Mouse (Mus musculus): ENCODE measurements around the gene Cntn1. TPM values are rescaled to one million over a fixed set of nuclear protein-coding genes. Genes with fewer than 3 reads are reported as not detected.
"Not testable (repeated sequence)": the region's sequence is repeated elsewhere in the genome, so short reads cannot be mapped to it uniquely, and the experiment has no call there.

Gene Cntn1
- polyA plus RNA-seq, 1 experiment from 2014 or later: 1.4 TPM

DNA sequence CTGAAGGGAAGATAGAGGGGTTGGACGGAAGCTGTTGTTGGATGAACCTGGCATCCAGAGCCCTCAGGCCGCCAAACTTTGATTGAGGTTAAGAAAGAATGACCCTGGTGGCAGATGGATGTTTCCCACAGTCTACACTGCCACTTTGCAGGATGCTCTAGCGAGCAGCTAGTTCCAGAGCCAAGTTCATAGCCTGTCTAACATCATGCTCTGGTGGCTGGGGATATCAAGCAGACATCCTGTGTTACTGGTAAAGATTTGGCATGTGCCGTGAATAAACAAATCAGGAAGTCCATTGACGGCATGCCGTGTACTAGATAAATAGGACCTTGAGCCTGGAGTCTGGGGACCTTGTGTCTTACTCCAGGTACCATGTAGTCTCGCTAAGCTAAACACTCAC is 276.1 kb downstream of the Cntn1 start:
- Histone ChIP-seq H3K9ac (ENCODE audit: low read length) (no peak overlapping the region), H3K4me2 (replicated peaks; ENCODE audit: low read depth) (no peak overlapping the region), H3K9me3 (ENCODE audit: control insufficient read depth, low read length) (no peaks in the 10 kb centered on the region), H3K36me3 (ENCODE audit: control insufficient read depth, insufficient read depth, low read length) (no peaks in the 10 kb centered on the region), H3K4me1 (replicated peaks; ENCODE audit: control insufficient read depth, insufficient read depth) (no peaks in the 10 kb centered on the region), H3K27ac (replicated peaks) (no peak overlapping the region), H3K4me3 (ENCODE audit: low read depth, low read length) (no peak overlapping the region), H3K27me3 (ENCODE audit: control insufficient read depth, insufficient read depth, low read length) (no peaks in the 10 kb centered on the region)
- TF ChIP-seq CTCF (IDR thresholded peaks at IDR 0.05; ENCODE audit: low read depth) (no peak), EP300 (optimal IDR thresholded peaks at IDR 0.05) (no peak)
- 79% methylated on average over 7 of the region's 7 CpGs for WGBS
- ATAC-seq (ENCODE audit: low FRiP score, low TSS enrichment) (no peak), DNase-seq (ENCODE audit: low spot score) (no peak)

GRCm38 (mm10) chr15:92340253-92340652 is 289.3 kb downstream of the Cntn1 start:
- Histone ChIP-seq H3K9ac (ENCODE audit: low read length) (no peak overlapping the region), H3K36me3 (ENCODE audit: control insufficient read depth, insufficient read depth, low read length) (no peaks in the 10 kb centered on the region), H3K4me1 (replicated peaks; ENCODE audit: control insufficient read depth, insufficient read depth) (no peaks in the 10 kb centered on the region), H3K27ac (replicated peaks) (no peak overlapping the region), H3K9me3 (ENCODE audit: control insufficient read depth, low read length) (no peaks in the 10 kb centered on the region), H3K4me3 (ENCODE audit: low read depth, low read length) (no peak overlapping the region), H3K27me3 (ENCODE audit: control insufficient read depth, insufficient read depth, low read length) (no peaks in the 10 kb centered on the region), H3K4me2 (replicated peaks; ENCODE audit: low read depth) (no peak overlapping the region)
- DNase-seq (ENCODE audit: low spot score) (no peak), ATAC-seq (ENCODE audit: low FRiP score, low TSS enrichment) (no peak)
- WGBS: 80% methylated on average over 6 of the region's 6 CpGs
- TF ChIP-seq EP300 (optimal IDR thresholded peaks at IDR 0.05) (no peak), CTCF (IDR thresholded peaks at IDR 0.05; ENCODE audit: low read depth) (no peak)

GRCm38 (mm10) chr15:92341424-92341823 is 290.5 kb downstream of the Cntn1 start:
- no peak for TF ChIP-seq EP300 (optimal IDR thresholded peaks at IDR 0.05)
- no peak for TF ChIP-seq CTCF (IDR thresholded peaks at IDR 0.05; ENCODE audit: low read depth)
- Histone ChIP-seq H3K36me3 (ENCODE audit: control insufficient read depth, insufficient read depth, low read length) (no peaks in the 10 kb centered on the region), H3K4me3 (ENCODE audit: low read depth, low read length) (no peak overlapping the region), H3K27ac (replicated peaks) (no peak overlapping the region), H3K27me3 (ENCODE audit: control insufficient read depth, insufficient read depth, low read length) (no peaks in the 10 kb centered on the region), H3K4me1 (replicated peaks; ENCODE audit: control insufficient read depth, insufficient read depth) (no peaks in the 10 kb centered on the region), H3K9ac (ENCODE audit: low read length) (no peak overlapping the region), H3K9me3 (ENCODE audit: control insufficient read depth, low read length) (no peaks in the 10 kb centered on the region), H3K4me2 (replicated peaks; ENCODE audit: low read depth) (no peak overlapping the region)
- WGBS: 85% methylated on average over 2 of the region's 2 CpGs
- DNase-seq (ENCODE audit: low spot score) (no peak), ATAC-seq (ENCODE audit: low FRiP score, low TSS enrichment) (no peak)

DNA sequence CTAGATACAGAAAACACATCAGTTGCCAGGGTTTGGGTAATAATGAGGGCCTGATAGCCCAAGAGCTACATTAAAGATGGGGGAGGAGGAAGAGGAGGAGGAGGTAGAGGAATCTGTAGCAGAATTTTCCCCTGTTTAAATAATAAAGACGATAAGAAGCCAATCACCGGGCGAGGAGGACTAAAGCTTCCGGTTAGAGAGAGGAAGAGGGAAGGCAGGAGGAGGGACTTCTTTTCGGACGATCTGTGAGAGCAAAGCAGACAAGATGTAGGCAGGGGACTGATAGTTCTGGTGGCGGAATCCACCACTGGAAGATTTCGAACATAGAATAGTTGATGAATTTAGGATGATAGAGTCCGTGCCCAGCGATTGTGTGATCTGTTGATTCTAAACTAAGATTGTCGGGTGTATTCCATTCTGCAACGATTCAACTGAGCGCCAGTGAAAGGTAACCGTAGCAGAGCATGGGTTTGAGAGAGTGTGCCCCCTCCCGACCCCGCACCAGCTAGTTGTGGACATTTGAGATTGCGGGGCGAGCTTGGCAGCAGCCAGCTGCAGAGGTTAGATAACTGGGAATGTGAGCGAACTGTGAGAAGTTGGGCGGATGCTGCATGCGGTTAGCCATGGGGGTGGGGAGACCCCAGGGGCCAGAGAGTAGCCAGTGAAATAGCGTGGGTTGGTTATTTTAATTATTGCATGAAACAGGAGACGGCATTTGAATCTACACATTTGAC is 293.3 kb downstream of the Cntn1 start:
- TF ChIP-seq EP300 (optimal IDR thresholded peaks at IDR 0.05) (no peak), CTCF (IDR thresholded peaks at IDR 0.05; ENCODE audit: low read depth) (no peak)
- H3K9me3 ChIP-seq (ENCODE audit: control insufficient read depth, low read length): no peaks in the 10 kb centered on the region
- ATAC-seq (ENCODE audit: low FRiP score, low TSS enrichment) (no peak), DNase-seq (ENCODE audit: low spot score) (no peak)
- no peaks in the 10 kb centered on the region for H3K4me1 ChIP-seq (replicated peaks; ENCODE audit: control insufficient read depth, insufficient read depth)
- H3K4me3 ChIP-seq (ENCODE audit: low read depth, low read length): peak overlapping the region; percentile 12; the same call in 1 of the 2 replicates
- H3K27ac ChIP-seq (replicated peaks): no peak overlapping the region
- H3K4me2 ChIP-seq (replicated peaks; ENCODE audit: low read depth): no peak overlapping the region
- H3K36me3 ChIP-seq (ENCODE audit: control insufficient read depth, insufficient read depth, low read length): no peaks in the 10 kb centered on the region
- 76% methylated on average over 23 of the region's 23 CpGs for WGBS
- no peaks in the 10 kb centered on the region for H3K27me3 ChIP-seq (ENCODE audit: control insufficient read depth, insufficient read depth, low read length)
- H3K9ac ChIP-seq (ENCODE audit: low read length): no peak overlapping the region

DNA sequence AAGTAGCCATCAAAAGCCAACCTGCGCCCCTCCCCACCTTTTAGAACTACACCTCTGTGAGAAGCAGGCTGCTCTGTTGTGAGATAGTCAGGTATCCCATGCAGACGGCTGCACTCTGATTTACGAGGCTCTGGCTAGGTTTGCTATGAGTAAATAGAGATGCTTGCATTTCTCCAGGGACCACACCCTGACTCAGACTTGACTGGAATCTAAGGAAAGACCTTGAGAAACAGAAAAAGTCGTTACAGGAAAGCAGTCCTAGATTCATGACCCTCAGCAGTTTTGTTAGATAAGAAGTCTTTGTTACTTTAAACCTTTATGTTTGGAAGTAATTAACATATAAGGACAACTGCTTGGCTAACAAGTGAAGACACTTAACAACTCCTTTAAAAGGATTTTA is 296.5 kb downstream of the Cntn1 start:
- TF ChIP-seq EP300 (optimal IDR thresholded peaks at IDR 0.05) (no peak), CTCF (IDR thresholded peaks at IDR 0.05; ENCODE audit: low read depth) (no peak)
- H3K4me2 ChIP-seq (replicated peaks; ENCODE audit: low read depth): no peak overlapping the region
- H3K4me3 ChIP-seq (ENCODE audit: low read depth, low read length): no peak overlapping the region
- no peak for DNase-seq (ENCODE audit: low spot score)
- WGBS: 38% methylated on average over 4 of the region's 4 CpGs
- no peaks in the 10 kb centered on the region for H3K4me1 ChIP-seq (replicated peaks; ENCODE audit: control insufficient read depth, insufficient read depth)
- no peaks in the 10 kb centered on the region for H3K9me3 ChIP-seq (ENCODE audit: control insufficient read depth, low read length)
- no peak overlapping the region for H3K27ac ChIP-seq (replicated peaks)
- ATAC-seq (ENCODE audit: low FRiP score, low TSS enrichment): no peak
- H3K36me3 ChIP-seq (ENCODE audit: control insufficient read depth, insufficient read depth, low read length): no peaks in the 10 kb centered on the region
- H3K27me3 ChIP-seq (ENCODE audit: control insufficient read depth, insufficient read depth, low read length): no peaks in the 10 kb centered on the region
- no peak overlapping the region for H3K9ac ChIP-seq (ENCODE audit: low read length)

- Histone ChIP-seq H3K9ac (ENCODE audit: low read length) (no peak overlapping the region), H3K9me3 (ENCODE audit: control insufficient read depth, low read length) (no peaks in the 10 kb centered on the region), H3K4me3 (ENCODE audit: low read depth, low read length) (no peak overlapping the region), H3K4me1 (replicated peaks; ENCODE audit: control insufficient read depth, insufficient read depth) (no peaks in the 10 kb centered on the region), H3K36me3 (ENCODE audit: control insufficient read depth, insufficient read depth, low read length) (no peaks in the 10 kb centered on the region), H3K4me2 (replicated peaks; ENCODE audit: low read depth) (no peak overlapping the region), H3K27ac (replicated peaks) (no peak overlapping the region), H3K27me3 (ENCODE audit: control insufficient read depth, insufficient read depth, low read length) (no peaks in the 10 kb centered on the region)
- WGBS: 35% methylated on average over 3 of the region's 3 CpGs
- DNase-seq (ENCODE audit: low spot score) (no peak), ATAC-seq (ENCODE audit: low FRiP score, low TSS enrichment) (no peak)
- TF ChIP-seq CTCF (IDR thresholded peaks at IDR 0.05; ENCODE audit: low read depth) (no peak), EP300 (optimal IDR thresholded peaks at IDR 0.05) (no peak)
These were observed 296.9 kb downstream of the Cntn1 start for GRCm38 (mm10) chr15:92347902-92348301.

- DNase-seq (ENCODE audit: low spot score); H3K27me3 ChIP-seq (ENCODE audit: control insufficient read depth, insufficient read depth, low read length); H3K4me1 ChIP-seq (replicated peaks; ENCODE audit: control insufficient read depth, insufficient read depth); H3K9ac ChIP-seq (ENCODE audit: low read length); ATAC-seq (ENCODE audit: low FRiP score, low TSS enrichment); H3K4me2 ChIP-seq (replicated peaks; ENCODE audit: low read depth); H3K4me3 ChIP-seq (ENCODE audit: low read depth, low read length); H3K27ac ChIP-seq (replicated peaks); H3K36me3 ChIP-seq (ENCODE audit: control insufficient read depth, insufficient read depth, low read length); H3K9me3 ChIP-seq (ENCODE audit: control insufficient read depth, low read length): not testable (repeated sequence)
These were observed 297.5 kb downstream of the Cntn1 start for GRCm38 (mm10) chr15:92348453-92348852.
